Comparison of ENCODE assay signal across 8 mouse cellular contexts in genomic region chr4:138723493-138724281, GRCm38 (mm10). TPM values are rescaled to one million over a fixed set of nuclear protein-coding genes. Genes with fewer than 3 reads are reported as not detected.
DNase-seq lines count a peak whose midpoint lies in the region; ATAC-seq lines count a peak whose summit lies in the region.

No protein-coding gene starts in this region.

- 0 out of 2 replicates have a peak, but pooled peaks cover 2% of the 10 kb centered on the region for H3K27me3 ChIP-seq in heart, embryonic 16.5 days (ENCODE audit: control insufficient read depth, insufficient read depth, low read length)
- no peaks in the 10 kb centered on the region for H3K27me3 ChIP-seq in forebrain, embryonic 14.5 days (replicated peaks; ENCODE audit: control insufficient read depth, insufficient read depth, low read length)

- intact Hi-C loops in heart, postnatal 25 days (cut with DNase I), result no loop called here

- no peaks in the 10 kb centered on the region for H3K36me3 ChIP-seq in heart, embryonic 16.5 days (ENCODE audit: control insufficient read depth, insufficient read depth)
- H3K36me3 ChIP-seq in forebrain, embryonic 14.5 days (ENCODE audit: control insufficient read depth, insufficient read depth, low read length), result no peaks in the 10 kb centered on the region

- H3K4me1 ChIP-seq in heart, embryonic 16.5 days (ENCODE audit: control insufficient read depth, insufficient read depth, low read length), result peaks cover 25% of the 10 kb centered on the region
- H3K4me1 ChIP-seq in forebrain, embryonic 14.5 days (ENCODE audit: control insufficient read depth, insufficient read depth, low read length), result peaks cover 13% of the 10 kb centered on the region

- no peak overlapping the region for H3K4me3 ChIP-seq in heart, embryonic 16.5 days (ENCODE audit: low read length)
- H3K4me3 ChIP-seq in forebrain, embryonic 14.5 days (ENCODE audit: low read depth, low read length), result no peak overlapping the region

- ATAC-seq in heart, embryonic 16.5 days (replicated peaks; ENCODE audit: extremely low read depth, insufficient read depth, low FRiP score), result 0 out of 2 replicates have a peak, but pooled peaks have one; percentile 30
- no peak for ATAC-seq in forebrain, embryonic 14.5 days

- DNase-seq in heart, adult 18-20 months, result peak; percentile 56 to 62
- DNase-seq in heart, postnatal 25 days (ENCODE audit: low spot score), result no peak
- DNase-seq in MN1 (ENCODE audit: low spot score), result peak; percentile 52
- DNase-seq in kidney, postnatal 36 days, result peak; percentile 74 to 83
- no peak for DNase-seq in Muller cell, postnatal 12 days (ENCODE audit: inconsistent ontology term)
- DNase-seq in adrenal gland, postnatal 4 days (ENCODE audit: low spot score in 2 of 2), result no peak
- DNase-seq in forebrain, embryonic 14.5 days (ENCODE audit: low spot score), result no peak

- H3K27ac ChIP-seq in heart, embryonic 16.5 days (ENCODE audit: low read length), result peak overlapping the region; percentile 20; the same call in 1 of the 2 replicates
- no peak overlapping the region for H3K27ac ChIP-seq in forebrain, embryonic 14.5 days (ENCODE audit: low read depth, low read length)

- no peaks in the 10 kb centered on the region for H3K9me3 ChIP-seq in heart, embryonic 16.5 days (replicated peaks; ENCODE audit: control insufficient read depth, low read length)
- H3K9me3 ChIP-seq in forebrain, embryonic 14.5 days (replicated peaks; ENCODE audit: control insufficient read depth, low read length), result no peaks in the 10 kb centered on the region

- 27% methylated on average over 15 of the region's 15 CpGs for WGBS in heart, embryonic 16.5 days
- 71% methylated on average over 15 of the region's 15 CpGs for whole genome bisulfite sequencing in forebrain, embryonic 14.5 days

- no peak overlapping the region for H3K9ac ChIP-seq in heart, embryonic 16.5 days (ENCODE audit: low read length)
- no peak overlapping the region for H3K9ac ChIP-seq in forebrain, embryonic 14.5 days (ENCODE audit: low read length)

- H3K4me2 ChIP-seq in heart, embryonic 16.5 days (ENCODE audit: low read depth, low read length), result no peak overlapping the region; the same call in 1 of the 2 replicates
- no peak overlapping the region for H3K4me2 ChIP-seq in forebrain, embryonic 14.5 days (ENCODE audit: low read length)

RNA-seq across cellular contexts. Expression of gene Pla2g2c, which starts 0.9 kb away (rescaled TPM):
- total RNA-seq in heart, adult 18-20 months (2021), result under 1 TPM; 0.15 to 0.18 TPM
- total RNA-seq in heart, postnatal 25 days (2021), result under 1 TPM in 1 of 2 experiments, not detected in 1; 0.17 TPM
- polyA plus RNA-seq in heart, embryonic 16.5 days (2015; fragmentation: Nextera tagmentation; extraction: Ambion mirVana), result 0.17 TPM in 1 of 2 replicates, not detected in the other
- total RNA-seq in adrenal gland, postnatal 4 days (2021), result under 1 TPM; 0.42 to 0.73 TPM
- polyA plus RNA-seq in forebrain, embryonic 14.5 days (2014; fragmentation: Nextera tagmentation; extraction: Ambion mirVana), result 0.28 and 0.41 TPM in 2 replicates

RNA-seq across cellular contexts. Expression of gene Ubxn10, which starts 13.3 kb away (rescaled TPM):
- 1 to 10 TPM; 1.9 to 2.7 TPM for total RNA-seq in heart, adult 18-20 months (2021)
- total RNA-seq in heart, postnatal 25 days (2021), result 1 to 10 TPM; 1.2 to 1.8 TPM
- 1.3 and 1.5 TPM in 2 replicates for polyA plus RNA-seq in heart, embryonic 16.5 days (2015; fragmentation: Nextera tagmentation; extraction: Ambion mirVana)
- total RNA-seq in adrenal gland, postnatal 4 days (2021), result 1 to 10 TPM; 1.8 to 2.4 TPM
- polyA plus RNA-seq in forebrain, embryonic 14.5 days (2014; fragmentation: Nextera tagmentation; extraction: Ambion mirVana), result 3.3 and 3.4 TPM in 2 replicates

RNA-seq across cellular contexts. Expression of gene Pla2g2f, which starts 33.7 kb away (rescaled TPM):
- total RNA-seq in heart, adult 18-20 months (2021), result under 1 TPM; 0.28 to 0.37 TPM
- under 1 TPM; 0.13 to 0.22 TPM for total RNA-seq in heart, postnatal 25 days (2021)
- polyA plus RNA-seq in heart, embryonic 16.5 days (2015; fragmentation: Nextera tagmentation; extraction: Ambion mirVana), result 0.07 and 0.15 TPM in 2 replicates
- total RNA-seq in adrenal gland, postnatal 4 days (2021), result 10 to 100 TPM in 1 of 2 experiments, 1 to 10 TPM in 1; 9.7 to 10.1 TPM
- polyA plus RNA-seq in forebrain, embryonic 14.5 days (2014; fragmentation: Nextera tagmentation; extraction: Ambion mirVana), result 0.09 TPM in 1 of 2 replicates, not detected in the other

RNA-seq across cellular contexts. Expression of gene Pla2g2d, which starts 51.8 kb away (rescaled TPM):
- 1 to 10 TPM; 1.2 to 6.4 TPM for total RNA-seq in heart, adult 18-20 months (2021)
- under 1 TPM in 1 of 2 experiments, not detected in 1; 0.23 TPM for total RNA-seq in heart, postnatal 25 days (2021)
- polyA plus RNA-seq in heart, embryonic 16.5 days (2015; fragmentation: Nextera tagmentation; extraction: Ambion mirVana), result 0.12 TPM in 1 of 2 replicates, not detected in the other
- 1 to 10 TPM; 1.1 to 1.4 TPM for total RNA-seq in adrenal gland, postnatal 4 days (2021)
- 0.17 and 0.24 TPM in 2 replicates for polyA plus RNA-seq in forebrain, embryonic 14.5 days (2014; fragmentation: Nextera tagmentation; extraction: Ambion mirVana)

Comparison
In these comparisons a context has a peak if more than half of its experiments do, and no peak if none do; other contexts are left out.
1. DNase-seq: peak in heart, adult 18-20 months (2 of 2), MN1 (single experiment) and kidney, postnatal 36 days (2 of 2); none in heart, postnatal 25 days (single experiment), Muller cell, postnatal 12 days (single experiment), adrenal gland, postnatal 4 days (0 of 2) and forebrain, embryonic 14.5 days (single experiment).
2. RNA of gene Pla2g2f, which starts 33.7 kb away (total RNA-seq): 9.7 to 10.1 TPM in adrenal gland, postnatal 4 days; 0.28 to 0.37 TPM in heart, adult 18-20 months and 0.13 to 0.22 TPM in heart, postnatal 25 days; every median in the first group is over 4 times any median in the second.